Mouse (Mus musculus) heart, adult 2 months (tissue): ENCODE results near the gene Gm5105. TPM values are rescaled to one million over a fixed set of nuclear protein-coding genes. Genes with fewer than 3 reads are reported as not detected.

Experiments used
- DNase-seq, 2 experiments: peaks; one replicate each; pipeline ENCODE4 v3.0.0; 2021
- H3K27ac ChIP-seq: fragments of 200-600 bp; 2 replicates; pipeline ENCODE4 v1.8.1; 2022
- H3K27me3 ChIP-seq: fragments of 200-500 bp; 2 replicates; pipeline ENCODE4 v1.6.1; 2012; ENCODE audit warnings: mild to moderate bottlenecking, low read length, inconsistent platforms, mixed read lengths; ENCODE audit not compliant: control insufficient read depth, insufficient read depth
- H3K36me3 ChIP-seq: fragments of 200-500 bp; 2 replicates; pipeline ENCODE4 v1.6.1; 2012; ENCODE audit warnings: low read length, inconsistent platforms; ENCODE audit not compliant: control insufficient read depth, insufficient read depth
- H3K4me1 ChIP-seq: fragments of 200-500 bp; 2 replicates; pipeline ENCODE4 v1.6.1; 2011; ENCODE audit warnings: low read length; ENCODE audit not compliant: control insufficient read depth, insufficient read depth
- H3K4me3 ChIP-seq: fragments of 200-600 bp; 2 replicates; pipeline ENCODE4 v1.8.1; 2022
- H3K79me2 ChIP-seq: fragments of 200-500 bp; replicated peaks from 2 replicates; pipeline ENCODE4 v1.6.1; 2012; ENCODE audit warnings: mild to moderate bottlenecking, inconsistent platforms, low read length, moderate library complexity, mixed read lengths; ENCODE audit not compliant: control insufficient read depth, insufficient read depth
- H3K9ac ChIP-seq: fragments of 200-500 bp; 2 replicates; pipeline ENCODE4 v1.6.1; 2012; ENCODE audit warnings: low read depth, mild to moderate bottlenecking, control low read depth, inconsistent platforms, low read length, mixed read lengths
- CTCF ChIP-seq: fragments of 200-600 bp; IDR thresholded peaks from 2 replicates; pipeline ENCODE4 v1.8.1; 2022; ENCODE audit warnings: antibody characterized with exemption, mild to moderate bottlenecking, moderate library complexity
- EP300 ChIP-seq: fragments of 200-500 bp; IDR thresholded peaks from 2 replicates; pipeline ENCODE4 v1.6.1; 2011; ENCODE audit warnings: low read depth, low read length, control low read depth; ENCODE audit not compliant: insufficient read depth
- POLR2A ChIP-seq: fragments of 200-500 bp; IDR thresholded peaks from 2 replicates; pipeline ENCODE4 v1.6.1; 2011; ENCODE audit warnings: mild to moderate bottlenecking, low read depth, low read length, control low read depth; ENCODE audit not compliant: insufficient read depth
- WGBS: fragments of 180-500 bp; shearing (Covaris S2); methylation state at CpG from one replicate; pipeline ENCODE4 v1.1.7; 2018; 5-methylcytosine and 5-hydroxymethylcytosine counted together
- intact Hi-C: fragments of 180-260 bp; cut with DNase I; formaldehyde crosslinking; loops from one replicate; pipeline ENCODE4 v1.15.1; 2025
- polyA plus RNA-seq: library from polyadenylated mRNA; depleted of rRNA; stranded (reverse); fragments of >200 nt; gene quantifications from 2 replicates; pipeline ENCODE4 v1.2.3, GENCODE M21; 2012
- total RNA-seq, 2 experiments: library from RNA; stranded (reverse); gene quantifications; 2 replicates each; pipeline ENCODE4 v1.2.3; 2021

Gm5105 gene
- total and polyA plus RNA-seq, 3 experiments, result 0.77 to 1.4 (median 1.4) TPM

- DNase-seq, result no peak
- H3K79me2 ChIP-seq, result no peaks in the 10 kb centered on the region
- H3K4me3 ChIP-seq, result no peak overlapping the region
- no peak overlapping the region for H3K9ac ChIP-seq
- H3K36me3 ChIP-seq, result no peaks in the 10 kb centered on the region
- WGBS, result 63% methylated on average over 6 of the region's 6 CpGs
- TF ChIP-seq CTCF, result no peak
- TF ChIP-seq POLR2A, result no peak
- no peak for TF ChIP-seq EP300
- intact Hi-C loops, result no loop called here
- H3K4me1 ChIP-seq, result no peaks in the 10 kb centered on the region; the same call in 1 of the 2 replicates
- H3K27me3 ChIP-seq, result no peaks in the 10 kb centered on the region
- H3K27ac ChIP-seq, result no peak overlapping the region
Observed at GRCm38 (mm10) chr3:138049555-138049954, 17.6 kb downstream of the Gm5105 start.

DNA sequence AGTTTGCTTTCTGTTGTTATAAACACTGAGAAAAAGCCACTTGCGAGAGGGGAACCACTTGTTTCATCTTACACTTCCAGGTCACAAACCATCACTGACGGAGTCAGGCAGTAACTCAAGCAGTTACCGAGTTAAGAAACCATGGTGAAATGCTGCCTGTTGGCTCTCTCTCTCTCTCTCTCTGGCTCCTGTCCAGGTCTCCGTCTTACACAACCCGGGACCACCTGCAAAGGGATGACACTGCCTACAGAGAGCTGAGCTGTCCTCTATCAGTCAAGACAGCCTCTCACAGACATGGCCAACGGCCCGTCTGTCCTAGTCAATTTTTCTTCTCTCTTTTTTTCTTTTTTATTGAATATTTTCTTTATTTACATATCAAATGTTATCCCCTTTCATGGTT lies 23.9 kb downstream of the Gm5105 start:
- Histone ChIP-seq H3K4me3 (no peak overlapping the region), H3K4me1 (peaks cover 2% of the 10 kb centered on the region; the same call in 1 of the 2 replicates), H3K9ac (no peak overlapping the region), H3K36me3 (0 out of 2 replicates have a peak, but pooled peaks cover 4% of the 10 kb centered on the region), H3K27ac (no peak overlapping the region), H3K79me2 (no peaks in the 10 kb centered on the region), H3K27me3 (no peaks in the 10 kb centered on the region)
- intact Hi-C loops, result no loop called here
- TF ChIP-seq CTCF (no peak), POLR2A (no peak), EP300 (no peak)
- no peak for DNase-seq
- WGBS, result 70% methylated on average over 7 of the region's 7 CpGs

DNA sequence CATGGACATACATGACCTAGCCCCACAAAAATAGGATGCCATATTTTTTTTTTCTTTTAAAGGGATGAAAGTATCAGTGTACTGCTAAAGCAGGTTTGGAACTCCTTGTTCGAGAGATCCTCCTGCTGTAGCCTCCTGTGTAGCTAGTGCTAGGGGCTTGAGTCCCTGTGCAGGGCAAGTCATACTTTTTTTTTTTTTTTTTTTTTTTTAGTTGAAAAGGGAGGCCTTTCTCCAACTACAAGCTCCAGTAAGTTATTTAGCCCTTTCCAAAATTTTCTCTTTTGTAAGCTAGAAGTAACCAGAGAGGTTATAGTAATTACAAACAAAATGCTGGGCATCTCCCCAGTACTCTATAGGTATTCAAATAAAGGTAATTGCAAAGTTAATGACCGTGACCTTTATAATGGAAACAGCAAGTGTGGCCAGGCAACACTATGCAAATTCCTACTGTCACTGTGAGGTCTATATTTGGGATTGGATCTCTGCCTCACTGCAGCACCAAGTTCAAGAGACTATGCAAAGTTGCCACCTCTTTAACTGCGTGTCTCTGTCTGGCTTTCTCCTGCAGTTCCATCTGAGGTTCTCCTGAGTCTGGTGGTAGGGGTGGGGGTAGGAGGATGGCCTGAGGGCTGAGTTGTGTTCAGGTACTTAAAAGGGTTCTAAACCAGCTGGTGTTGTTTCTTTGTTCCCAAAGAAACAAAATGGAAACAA lies 25.4 kb downstream of the Gm5105 start:
- Histone ChIP-seq H3K79me2 (no peaks in the 10 kb centered on the region), H3K4me1 (peaks cover 2% of the 10 kb centered on the region; the same call in 1 of the 2 replicates), H3K9ac (peak overlapping the region; percentile 38; the same call in 1 of the 2 replicates), H3K27me3 (no peaks in the 10 kb centered on the region), H3K36me3 (0 out of 2 replicates have a peak, but pooled peaks cover 4% of the 10 kb centered on the region), H3K4me3 (no peak overlapping the region), H3K27ac (peak overlapping the region; percentile 70)
- no peak for TF ChIP-seq CTCF
- TF ChIP-seq POLR2A, result 0 out of 2 replicates have a peak, but pooled peaks have one; percentile 30
- intact Hi-C loops, result no loop called here
- DNase-seq, result no peak
- 65% methylated on average over 3 of the region's 3 CpGs for WGBS

DNA sequence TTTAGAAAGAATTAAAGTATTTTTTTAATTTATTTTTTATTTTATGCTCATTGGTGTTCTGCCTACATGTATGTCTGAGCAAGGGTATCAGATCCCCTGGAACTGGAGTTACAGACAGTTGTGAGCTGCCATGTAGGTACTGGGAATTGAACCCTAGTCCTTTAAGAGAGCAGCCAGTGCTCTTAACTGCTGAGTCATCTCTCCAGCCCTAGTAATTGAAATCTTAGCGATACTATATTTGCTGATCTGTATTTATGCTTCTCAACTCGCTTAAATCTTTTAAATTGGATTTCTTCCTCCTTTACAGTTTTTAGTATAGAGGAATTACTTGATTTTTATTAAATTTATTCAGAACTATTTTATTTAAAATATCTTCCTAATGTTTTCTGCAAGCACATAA lies 26.2 kb downstream of the Gm5105 start:
- Histone ChIP-seq H3K36me3 (0 out of 2 replicates have a peak, but pooled peaks cover 4% of the 10 kb centered on the region), H3K79me2 (no peaks in the 10 kb centered on the region), H3K4me1 (peaks cover 2% of the 10 kb centered on the region; the same call in 1 of the 2 replicates), H3K4me3 (no peak overlapping the region), H3K27ac (peak overlapping the region; percentile 70), H3K9ac (no peak overlapping the region), H3K27me3 (no peaks in the 10 kb centered on the region)
- 54% methylated on average over 2 of the region's 2 CpGs for WGBS
- intact Hi-C loops, result no loop called here
- TF ChIP-seq CTCF, result no peak
- no peak for TF ChIP-seq EP300
- TF ChIP-seq POLR2A, result no peak
- no peak for DNase-seq

DNA sequence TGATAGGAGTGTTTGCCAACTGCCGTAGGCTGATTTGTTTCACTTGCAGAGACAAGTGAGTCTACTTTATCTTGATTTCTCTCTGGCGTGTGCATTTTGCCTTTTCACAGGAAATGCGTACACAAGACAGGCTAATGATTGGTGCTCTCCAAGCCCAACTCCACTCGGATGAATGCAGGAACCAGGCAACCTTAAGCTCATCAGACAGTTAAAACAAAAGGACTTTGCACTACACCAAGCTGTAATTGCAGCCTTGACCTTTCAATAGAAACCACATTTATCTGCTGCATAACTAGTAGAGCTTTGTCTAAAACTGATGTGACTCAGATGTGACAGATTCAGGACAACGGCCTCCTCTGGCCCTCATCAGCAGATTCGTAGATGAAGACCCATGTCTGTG lies 33.2 kb downstream of the Gm5105 start:
- H3K79me2 ChIP-seq, result no peaks in the 10 kb centered on the region
- no peak overlapping the region for H3K27ac ChIP-seq
- intact Hi-C loops, result no loop called here
- no peak for TF ChIP-seq POLR2A
- TF ChIP-seq EP300, result no peak
- TF ChIP-seq CTCF, result no peak
- H3K9ac ChIP-seq, result no peak overlapping the region
- H3K27me3 ChIP-seq, result no peaks in the 10 kb centered on the region
- no peak overlapping the region for H3K4me3 ChIP-seq
- H3K4me1 ChIP-seq, result peaks cover 2% of the 10 kb centered on the region; the same call in 1 of the 2 replicates
- WGBS, result 61% methylated on average over 6 of the region's 6 CpGs
- DNase-seq, result no peak
- no peaks in the 10 kb centered on the region for H3K36me3 ChIP-seq

GRCm38 (mm10) chr3:138030563-138030962 lies 36.6 kb downstream of the Gm5105 start:
- 65% methylated on average over 6 of the region's 6 CpGs for WGBS
- H3K79me2 ChIP-seq, result no peaks in the 10 kb centered on the region
- H3K27ac ChIP-seq, result no peak overlapping the region
- H3K9ac ChIP-seq, result no peak overlapping the region
- intact Hi-C loops, result no loop called here
- no peaks in the 10 kb centered on the region for H3K27me3 ChIP-seq
- H3K4me3 ChIP-seq, result no peak overlapping the region
- peaks cover 3% of the 10 kb centered on the region; the same call in 1 of the 2 replicates for H3K4me1 ChIP-seq
- peaks cover 2% of the 10 kb centered on the region for H3K36me3 ChIP-seq
- TF ChIP-seq POLR2A (no peak), CTCF (no peak), EP300 (no peak)
- no peak for DNase-seq
